Mouse (Mus musculus) heart, embryonic 10.5 days (tissue): ENCODE data around the gene Clec12b. TPM values are rescaled to one million over a fixed set of nuclear protein-coding genes. Genes with fewer than 3 reads are reported as not detected.

ENCODE experiments used
- DNase-seq: peaks from one replicate; pipeline ENCODE4 v3.0.0-alpha.2; 2017; ENCODE audit warnings: low spot score
- H3K27ac ChIP-seq: fragments of 300-500 bp; sonication (generic); 2 replicates; pipeline ENCODE4 v1.5.1; 2016; ENCODE audit warnings: mild to moderate bottlenecking
- H3K27me3 ChIP-seq: fragments of 300-500 bp; sonication (generic); 2 replicates; pipeline ENCODE4 v1.6.1; 2016; ENCODE audit warnings: mild to moderate bottlenecking; ENCODE audit not compliant: poor library complexity, insufficient read depth, severe bottlenecking
- H3K36me3 ChIP-seq: fragments of 300-500 bp; sonication (generic); 2 replicates; pipeline ENCODE4 v1.6.1; 2016; ENCODE audit warnings: mild to moderate bottlenecking, moderate library complexity
- H3K4me1 ChIP-seq: fragments of 300-500 bp; sonication (generic); 2 replicates; pipeline ENCODE4 v1.6.1; 2016; ENCODE audit warnings: mild to moderate bottlenecking
- H3K4me3 ChIP-seq: fragments of 300-500 bp; sonication (generic); 2 replicates; pipeline ENCODE4 v1.5.1; 2016; ENCODE audit warnings: mild to moderate bottlenecking, moderate library complexity
- H3K9me3 ChIP-seq: fragments of 300-500 bp; sonication (generic); 2 replicates; pipeline ENCODE4 v1.6.1; 2016; ENCODE audit warnings: mild to moderate bottlenecking, moderate library complexity
- WGBS: fragments of 180-500 bp; shearing (Covaris S2); methylation state at CpG from one replicate; pipeline ENCODE4 v1.1.7; 2016; 5-methylcytosine and 5-hydroxymethylcytosine counted together
- polyA plus RNA-seq: library from polyadenylated mRNA; unstranded; fragments of >200 nt; fragmentation: Nextera tagmentation; extraction: Ambion mirVana; gene quantifications from 2 replicates; pipeline ENCODE4 v1.2.1, GENCODE M21; 2016

Clec12b gene
- 0.25 and 0.67 TPM in 2 replicates for polyA plus RNA-seq

GRCm38 (mm10) chr6:129385774-129386173, at the start of gene Clec12b:
Clec12b (minus strand) TSS chr6:129385874.
- Histone ChIP-seq H3K27me3 (no peaks in the 10 kb centered on the region), H3K27ac (no peak within 1 kb of the TSS), H3K4me1 (0 out of 2 replicates have a peak, but pooled peaks cover 5% of the 10 kb centered on the region), H3K4me3 (no peak within 1 kb of the TSS), H3K36me3 (no peaks in the 10 kb centered on the region), H3K9me3 (no peaks in the 10 kb centered on the region)
- 89% methylated on average over 2 of the region's 2 CpGs for WGBS
- DNase-seq = no peak

- no peak for DNase-seq
- H3K4me1 ChIP-seq = no peaks in the 10 kb centered on the region
- H3K9me3 ChIP-seq = no peaks in the 10 kb centered on the region
- H3K27me3 ChIP-seq = no peaks in the 10 kb centered on the region
- H3K27ac ChIP-seq = no peak overlapping the region
- no peak overlapping the region for H3K4me3 ChIP-seq
- WGBS = 75% methylated on average over 5 of the region's 5 CpGs
- H3K36me3 ChIP-seq = no peaks in the 10 kb centered on the region
Measured at GRCm38 (mm10) chr6:129434239-129434638, 48.6 kb upstream of the Clec12b start.

- no peak for DNase-seq
- no peaks in the 10 kb centered on the region for H3K36me3 ChIP-seq
- no peak overlapping the region for H3K4me3 ChIP-seq
- H3K27ac ChIP-seq = no peak overlapping the region
- 76% methylated on average over 4 of the region's 4 CpGs for WGBS
- no peaks in the 10 kb centered on the region for H3K27me3 ChIP-seq
- no peaks in the 10 kb centered on the region for H3K9me3 ChIP-seq
- peaks cover 8% of the 10 kb centered on the region for H3K4me1 ChIP-seq
Measured at GRCm38 (mm10) chr6:129427281-129427680, 41.6 kb upstream of the Clec12b start.

- Histone ChIP-seq H3K4me1 (peaks cover 8% of the 10 kb centered on the region), H3K27me3 (no peaks in the 10 kb centered on the region), H3K9me3 (no peaks in the 10 kb centered on the region), H3K27ac (no peak overlapping the region; the same call in 1 of the 2 replicates), H3K36me3 (no peaks in the 10 kb centered on the region), H3K4me3 (no peak overlapping the region)
- DNase-seq = no peak
- 29% methylated on average over 5 of the region's 5 CpGs for WGBS
Measured at GRCm38 (mm10) chr6:129425812-129426211, 40.1 kb upstream of the Clec12b start.

GRCm38 (mm10) chr6:129425217-129425616, 39.5 kb upstream of the Clec12b start:
- no peaks in the 10 kb centered on the region for H3K27me3 ChIP-seq
- 55% methylated on average over 5 of the region's 5 CpGs for WGBS
- H3K4me3 ChIP-seq = no peak overlapping the region
- peak overlapping the region; percentile 52; the same call in 1 of the 2 replicates for H3K27ac ChIP-seq
- DNase-seq = no peak
- H3K9me3 ChIP-seq = no peaks in the 10 kb centered on the region
- H3K36me3 ChIP-seq = no peaks in the 10 kb centered on the region
- H3K4me1 ChIP-seq = peaks cover 8% of the 10 kb centered on the region

GRCm38 (mm10) chr6:129423734-129424072, 38.0 kb upstream of the Clec12b start:
- Histone ChIP-seq H3K36me3 (no peaks in the 10 kb centered on the region), H3K4me3 (no peak overlapping the region), H3K27ac (no peak overlapping the region; the same call in 1 of the 2 replicates), H3K27me3 (no peaks in the 10 kb centered on the region), H3K4me1 (peaks cover 8% of the 10 kb centered on the region), H3K9me3 (no peaks in the 10 kb centered on the region)
- WGBS = 10% methylated on average over 1 of the region's 1 CpGs
- DNase-seq = peak; percentile 85

- WGBS = 65% methylated on average over 4 of the region's 4 CpGs
- H3K4me1 ChIP-seq = peaks cover 8% of the 10 kb centered on the region
- H3K36me3 ChIP-seq = no peaks in the 10 kb centered on the region
- H3K27ac ChIP-seq = peak overlapping the region; percentile 17; the same call in 1 of the 2 replicates
- no peak overlapping the region for H3K4me3 ChIP-seq
- no peak for DNase-seq
- no peaks in the 10 kb centered on the region for H3K9me3 ChIP-seq
- no peaks in the 10 kb centered on the region for H3K27me3 ChIP-seq
Measured at GRCm38 (mm10) chr6:129423040-129423733, 37.5 kb upstream of the Clec12b start.

GRCm38 (mm10) chr6:129422311-129422710, 36.6 kb upstream of the Clec12b start:
- H3K4me1 ChIP-seq = peaks cover 8% of the 10 kb centered on the region
- H3K27ac ChIP-seq = no peak overlapping the region
- no peaks in the 10 kb centered on the region for H3K9me3 ChIP-seq
- no peak for DNase-seq
- no peaks in the 10 kb centered on the region for H3K36me3 ChIP-seq
- WGBS = 86% methylated on average over 3 of the region's 3 CpGs
- no peaks in the 10 kb centered on the region for H3K27me3 ChIP-seq
- H3K4me3 ChIP-seq = no peak overlapping the region

- Histone ChIP-seq H3K27ac (no peak overlapping the region), H3K27me3 (no peaks in the 10 kb centered on the region), H3K4me1 (no peaks in the 10 kb centered on the region), H3K36me3 (no peaks in the 10 kb centered on the region), H3K9me3 (no peaks in the 10 kb centered on the region), H3K4me3 (no peak overlapping the region)
- 83% methylated on average over 1 of the region's 1 CpGs for WGBS
- no peak for DNase-seq
Measured at GRCm38 (mm10) chr6:129414177-129414576, 28.5 kb upstream of the Clec12b start.

- Histone ChIP-seq H3K36me3 (no peaks in the 10 kb centered on the region), H3K4me3 (no peak within 1 kb of the TSS), H3K4me1 (no peaks in the 10 kb centered on the region), H3K27ac (no peak within 1 kb of the TSS), H3K9me3 (no peaks in the 10 kb centered on the region), H3K27me3 (no peaks in the 10 kb centered on the region)
- DNase-seq = no peak
- WGBS = 86% methylated on average over 2 of the region's 2 CpGs
Measured at GRCm38 (mm10) chr6:129408562-129408961, 22.9 kb upstream of the Clec12b start, which contains the start of gene Clec9a. Clec9a (plus strand) TSS chr6:129408862.

GRCm38 (mm10) chr6:129407324-129407723, 21.6 kb upstream of the Clec12b start:
- no peak overlapping the region for H3K4me3 ChIP-seq
- no peak for DNase-seq
- no peaks in the 10 kb centered on the region for H3K27me3 ChIP-seq
- no peaks in the 10 kb centered on the region for H3K36me3 ChIP-seq
- no peak overlapping the region for H3K27ac ChIP-seq
- H3K9me3 ChIP-seq = no peaks in the 10 kb centered on the region
- 52% methylated on average over 2 of the region's 2 CpGs for WGBS
- H3K4me1 ChIP-seq = no peaks in the 10 kb centered on the region

GRCm38 (mm10) chr6:129405999-129406398, 20.3 kb upstream of the Clec12b start:
- Histone ChIP-seq H3K36me3 (no peaks in the 10 kb centered on the region), H3K4me3 (no peak overlapping the region), H3K4me1 (no peaks in the 10 kb centered on the region), H3K27me3 (no peaks in the 10 kb centered on the region), H3K9me3 (no peaks in the 10 kb centered on the region), H3K27ac (no peak overlapping the region)
- no peak for DNase-seq

- DNase-seq = no peak
- Histone ChIP-seq H3K27me3 (no peaks in the 10 kb centered on the region), H3K4me1 (no peaks in the 10 kb centered on the region), H3K36me3 (no peaks in the 10 kb centered on the region), H3K9me3 (no peaks in the 10 kb centered on the region), H3K27ac (no peak overlapping the region), H3K4me3 (no peak overlapping the region)
- 89% methylated on average over 6 of the region's 6 CpGs for WGBS
Measured at GRCm38 (mm10) chr6:129403391-129403790, 17.7 kb upstream of the Clec12b start.

GRCm38 (mm10) chr6:129402404-129402803, 16.7 kb upstream of the Clec12b start:
- DNase-seq = no peak
- WGBS = 89% methylated on average over 2 of the region's 2 CpGs
- H3K36me3 ChIP-seq = no peaks in the 10 kb centered on the region
- no peak overlapping the region for H3K4me3 ChIP-seq
- H3K9me3 ChIP-seq = no peaks in the 10 kb centered on the region
- no peaks in the 10 kb centered on the region for H3K27me3 ChIP-seq
- no peak overlapping the region for H3K27ac ChIP-seq
- H3K4me1 ChIP-seq = no peaks in the 10 kb centered on the region
